Mouse (Mus musculus): ENCODE measurements around the gene Alkbh8. TPM values are rescaled to one million over a fixed set of nuclear protein-coding genes. Genes with fewer than 3 reads are reported as not detected.

Alkbh8 gene
- total RNA-seq, 2 experiments from 2014 or later = 19.7 to 28.4 TPM

Other genes starting within 250 kb of the Alkbh8 start
- gene Cwf19l2, start 68.5 kb downstream of the Alkbh8 start, total RNA-seq (2015; ENCODE audit: low replicate concordance) = 11.3 and 16.9 TPM in 2 replicates
- 12.7 and 28.8 TPM in 2 replicates for gene Cwf19l2, start 68.5 kb downstream of the Alkbh8 start, total RNA-seq (2017; ENCODE audit: low replicate concordance)
- gene Gucy1a2, start 197.6 kb downstream of the Alkbh8 start, total RNA-seq (2015; ENCODE audit: low replicate concordance) = not detected in 2 replicates
- gene Gucy1a2, start 197.6 kb downstream of the Alkbh8 start, total RNA-seq (2017; ENCODE audit: low replicate concordance) = not detected in 2 replicates